Mouse (Mus musculus): Measurements from ENCODE around the gene Inpp4a. TPM values are rescaled to one million over a fixed set of nuclear protein-coding genes. Genes with fewer than 3 reads are reported as not detected.

Gene Inpp4a
- total RNA-seq (2023) = 28.8 to 32.3 TPM (median 30.6 TPM) in 4 replicates

DNA sequence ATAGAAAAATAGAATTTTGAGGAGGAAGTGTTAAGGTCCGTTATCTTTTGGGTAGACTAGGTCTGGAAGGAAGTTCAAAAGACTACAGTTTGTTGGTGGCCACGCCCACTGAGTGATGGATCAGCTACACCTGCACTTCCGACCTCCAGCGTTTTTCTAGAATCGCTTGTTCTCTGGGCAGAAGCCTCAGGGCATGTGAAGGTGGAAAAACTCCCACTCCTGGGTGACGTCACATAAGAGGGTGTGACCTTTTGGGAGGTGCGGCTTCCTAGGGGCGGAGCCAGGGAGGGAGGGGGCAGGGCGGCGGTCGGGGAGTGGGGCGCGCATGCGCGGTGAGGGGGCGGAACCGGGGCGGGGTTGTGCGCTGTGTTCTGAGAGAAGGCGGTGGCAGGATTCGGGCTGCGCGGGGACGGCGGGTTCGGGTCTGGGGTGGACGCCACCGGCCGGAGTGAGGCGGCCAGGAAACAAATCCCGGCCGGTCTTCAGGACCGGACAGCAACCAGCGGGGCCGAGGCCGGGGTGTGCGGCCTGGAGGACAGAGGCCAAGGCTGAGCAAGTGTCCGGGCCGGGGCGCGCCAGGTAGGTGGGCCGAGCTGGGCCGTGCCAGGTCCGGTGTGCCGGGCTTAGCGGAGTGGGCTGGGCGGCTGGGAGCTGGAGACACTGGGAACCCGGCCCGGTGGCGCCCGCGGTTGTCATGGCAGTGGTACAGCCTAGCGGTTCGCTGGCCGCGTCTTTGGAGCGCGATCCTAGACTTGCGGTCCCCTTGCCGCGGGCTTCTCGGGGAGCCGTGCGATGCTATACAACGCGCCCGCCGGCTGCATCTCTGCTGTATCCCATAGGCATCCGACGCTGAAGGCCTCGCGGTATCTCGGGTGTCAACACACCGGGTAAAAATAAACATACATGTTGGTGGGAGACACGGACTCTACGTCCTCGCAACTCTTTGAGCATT is at the start of gene Inpp4a:
TSS of gene Inpp4a (plus strand) at position 326 of the 952 bp plus-strand sequence.

DNA sequence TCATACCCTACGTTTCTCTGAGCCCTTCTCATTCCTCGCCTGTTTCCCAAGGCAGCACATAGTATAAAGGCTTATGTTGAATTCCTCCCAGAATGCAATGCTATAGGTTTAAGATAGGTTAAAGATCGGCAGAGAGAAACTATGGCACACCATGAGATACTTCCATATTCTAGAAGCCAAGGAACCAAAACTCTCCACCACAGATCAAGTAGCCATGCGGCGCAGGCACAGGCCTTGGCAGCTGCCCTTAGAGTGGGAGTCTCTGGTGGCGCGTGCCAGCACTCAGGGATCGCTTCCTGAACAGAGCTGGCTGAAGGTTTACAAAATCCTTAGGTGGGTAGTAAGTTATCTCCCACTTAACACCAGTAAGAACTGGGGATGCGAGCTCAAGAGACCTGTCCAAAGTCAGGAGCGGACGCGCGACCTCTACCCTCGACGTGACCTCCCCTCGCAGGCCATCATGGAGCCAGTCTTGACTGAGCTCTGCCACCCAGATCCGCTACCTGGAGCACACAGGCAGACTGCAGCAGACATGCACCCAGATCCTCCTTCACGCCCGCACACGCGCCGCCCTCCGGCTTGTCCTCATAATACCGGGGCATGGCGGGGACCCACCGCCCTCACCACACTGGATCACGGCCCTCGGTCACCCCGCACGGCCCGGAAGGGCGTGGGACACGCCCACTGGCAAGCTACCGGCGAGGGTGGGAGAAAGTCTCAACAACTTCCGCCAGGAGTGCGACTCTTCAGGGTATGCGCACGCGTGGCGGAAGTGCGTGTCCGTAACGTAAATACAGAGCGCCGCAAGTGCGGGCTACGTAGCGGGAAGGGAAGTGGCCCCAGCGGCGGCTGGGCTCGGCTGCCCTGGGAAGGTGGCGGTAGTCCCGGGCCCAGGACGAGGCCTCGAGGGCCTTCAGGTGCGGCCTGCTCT is 130.0 kb downstream of the Inpp4a start, which contains the start of the genes Coa5 and Unc50:
TSS of gene Coa5 (minus strand) at position 738 of the 931 bp plus-strand sequence.
TSS of gene Unc50 (plus strand) at position 774 of the 931 bp plus-strand sequence.

Other genes starting within 250 kb of the Inpp4a start
- gene Cnga3, start 85.4 kb upstream of the Inpp4a start, total RNA-seq (2023) = not detected in 4 replicates
- gene Coa5, start 130.2 kb downstream of the Inpp4a start, total RNA-seq (2023) = 36.3 to 36.8 TPM (median 36.6 TPM) in 4 replicates
- gene Unc50, start 130.3 kb downstream of the Inpp4a start, total RNA-seq (2023) = 37.7 to 46.3 TPM (median 42.4 TPM) in 4 replicates
- 63.0 to 75.9 TPM (median 68.1 TPM) in 4 replicates for gene Mgat4a, start 241.2 kb downstream of the Inpp4a start, total RNA-seq (2023)